Mouse (Mus musculus) thymus, adult 2 months (tissue): ENCODE results near the gene Gm20388. TPM values are rescaled to one million over a fixed set of nuclear protein-coding genes. Genes with fewer than 3 reads are reported as not detected.
A peak's percentile ranks its signal among the peaks of the same experiment; 100 is the strongest.

Experiments
- DNase-seq: peaks from one replicate; pipeline ENCODE4 v3.0.0; 2021
- H3K27ac ChIP-seq: fragments of 200-500 bp; 2 replicates; pipeline ENCODE4 v1.5.1; 2012; ENCODE audit warnings: low read length, control low read depth; ENCODE audit not compliant: control insufficient read depth, insufficient read depth
- H3K27me3 ChIP-seq: fragments of 200-500 bp; 2 replicates; pipeline ENCODE4 v1.6.1; 2012; ENCODE audit warnings: mild to moderate bottlenecking, low read length, moderate library complexity, mixed read lengths; ENCODE audit not compliant: control insufficient read depth, insufficient read depth
- H3K36me3 ChIP-seq: fragments of 200-500 bp; 2 replicates; pipeline ENCODE4 v1.6.1; 2012; ENCODE audit warnings: mild to moderate bottlenecking, low read length, moderate library complexity; ENCODE audit not compliant: control insufficient read depth, insufficient read depth
- H3K4me1 ChIP-seq: fragments of 200-500 bp; replicated peaks from 2 replicates; pipeline ENCODE4 v1.6.1; 2012; ENCODE audit warnings: low read length; ENCODE audit not compliant: control insufficient read depth, insufficient read depth
- H3K4me3 ChIP-seq: fragments of 200-500 bp; 2 replicates; pipeline ENCODE4 v1.5.1; 2012; ENCODE audit warnings: mild to moderate bottlenecking, low read length, control low read depth, moderate library complexity; ENCODE audit not compliant: control insufficient read depth, insufficient read depth
- CTCF ChIP-seq: fragments of 200-500 bp; IDR thresholded peaks from 2 replicates; pipeline ENCODE4 v1.5.1; 2012; ENCODE audit warnings: mild to moderate bottlenecking, control low read depth, low read length, moderate library complexity, borderline replicate concordance; ENCODE audit not compliant: control insufficient read depth, poor library complexity, insufficient read depth; ENCODE audit errors: extremely low read depth
- POLR2A ChIP-seq: fragments of 200-500 bp; IDR thresholded peaks from 2 replicates; pipeline ENCODE4 v1.6.1; 2012; ENCODE audit warnings: mild to moderate bottlenecking, low read length, control low read depth, moderate library complexity; ENCODE audit not compliant: control insufficient read depth, poor library complexity, insufficient read depth; ENCODE audit errors: extremely low read depth
- WGBS: fragments of 180-500 bp; shearing (Covaris S2); methylation state at CpG from one replicate; pipeline ENCODE4 v1.1.7; 2018; 5-methylcytosine and 5-hydroxymethylcytosine counted together
- polyA plus RNA-seq: library from polyadenylated mRNA; depleted of rRNA; stranded (reverse); fragments of >200 nt; gene quantifications from 2 replicates; pipeline ENCODE4 v1.2.3, GENCODE M21; 2012

Gm20388 gene
- polyA plus RNA-seq, 1 experiment = 103 TPM

DNA sequence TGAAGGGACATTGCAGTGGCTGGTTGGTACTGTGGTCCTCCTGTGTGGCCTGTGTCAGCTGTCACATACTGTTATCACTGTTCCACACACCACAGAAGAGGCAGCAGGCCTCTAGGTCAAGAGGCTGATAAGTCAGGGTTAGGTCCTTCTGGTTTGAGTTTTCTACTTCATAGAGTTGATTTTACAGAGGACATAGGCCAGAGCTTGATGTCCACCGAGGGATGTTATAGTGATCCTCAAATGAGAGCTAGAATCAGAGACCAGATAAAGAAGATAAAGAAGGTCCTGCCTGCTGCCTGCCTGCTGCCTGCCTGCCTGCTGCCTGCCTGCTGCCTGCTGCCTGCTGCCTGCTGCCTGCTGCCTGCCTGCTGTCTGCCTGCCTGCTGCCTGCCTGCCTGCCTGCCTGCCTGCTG lies 7.5 kb downstream of the Gm20388 start:
- Histone ChIP-seq H3K4me3 (no peak overlapping the region), H3K27me3 (no peaks in the 10 kb centered on the region), H3K27ac (no peak overlapping the region), H3K4me1 (peaks cover 16% of the 10 kb centered on the region), H3K36me3 (no peaks in the 10 kb centered on the region)
- TF ChIP-seq POLR2A (no peak), CTCF (no peak)
- 72% methylated on average over 1 of the region's 1 CpGs for WGBS
- DNase-seq = no peak

DNA sequence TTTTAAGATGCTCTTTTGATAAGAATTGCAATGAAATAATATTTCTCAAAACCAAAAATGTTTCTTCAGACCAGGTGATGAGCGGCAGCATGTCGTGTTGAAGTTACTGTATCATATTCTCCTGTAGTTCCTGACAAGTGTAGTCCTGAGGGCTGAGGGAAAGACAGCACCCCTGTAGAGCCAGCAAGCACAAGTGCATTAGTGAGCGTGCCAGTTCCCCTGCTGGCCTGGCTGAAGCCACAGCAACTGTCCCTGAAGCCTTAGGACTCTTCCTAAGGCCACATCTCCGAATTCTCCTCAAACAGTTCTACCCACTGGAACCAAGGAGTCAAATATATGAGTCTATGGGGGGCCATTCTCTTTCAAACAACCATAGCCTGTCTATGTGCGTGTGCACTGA lies 12.6 kb downstream of the Gm20388 start:
- no peaks in the 10 kb centered on the region for H3K36me3 ChIP-seq
- TF ChIP-seq POLR2A (no peak), CTCF (no peak)
- no peak overlapping the region for H3K4me3 ChIP-seq
- H3K27ac ChIP-seq = no peak overlapping the region
- WGBS = 94% methylated on average over 5 of the region's 5 CpGs
- no peaks in the 10 kb centered on the region for H3K4me1 ChIP-seq
- H3K27me3 ChIP-seq = no peaks in the 10 kb centered on the region
- no peak for DNase-seq

GRCm38 (mm10) chr8:119925428-119925827 lies 14.8 kb downstream of the Gm20388 start:
- TF ChIP-seq CTCF (no peak), POLR2A (no peak)
- Histone ChIP-seq H3K4me1 (no peaks in the 10 kb centered on the region; the same call in 1 of the 2 replicates), H3K36me3 (no peaks in the 10 kb centered on the region), H3K4me3 (no peak overlapping the region), H3K27me3 (no peaks in the 10 kb centered on the region), H3K27ac (no peak overlapping the region)
- 96% methylated on average over 4 of the region's 4 CpGs for WGBS
- DNase-seq = no peak

DNA sequence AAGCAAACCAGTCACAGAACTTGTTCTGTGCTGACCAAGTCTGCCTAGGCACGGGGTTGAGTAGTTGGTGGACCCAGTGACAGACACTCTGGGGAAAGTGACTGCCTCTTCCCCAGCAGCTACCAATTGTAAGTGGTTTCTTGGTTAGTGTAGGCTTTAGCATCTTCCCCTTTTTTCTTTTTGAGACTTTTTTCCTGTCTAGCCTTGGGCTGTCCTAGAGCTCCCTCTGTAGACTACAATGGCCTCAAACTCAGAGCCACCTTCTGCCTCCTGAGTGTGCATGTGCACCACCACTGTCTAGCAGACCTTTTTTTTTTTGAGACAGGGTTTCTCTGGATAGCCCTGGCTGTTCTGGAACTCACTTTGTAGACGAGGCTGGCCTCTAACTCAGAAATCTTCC lies 15.8 kb downstream of the Gm20388 start:
- H3K36me3 ChIP-seq = no peaks in the 10 kb centered on the region
- H3K27ac ChIP-seq = no peak overlapping the region
- H3K4me1 ChIP-seq = no peaks in the 10 kb centered on the region; the same call in 1 of the 2 replicates
- peak; percentile 47 for DNase-seq
- WGBS = 24% methylated on average over 2 of the region's 2 CpGs
- no peaks in the 10 kb centered on the region for H3K27me3 ChIP-seq
- H3K4me3 ChIP-seq = no peak overlapping the region
- TF ChIP-seq CTCF (no peak), POLR2A (no peak)

DNA sequence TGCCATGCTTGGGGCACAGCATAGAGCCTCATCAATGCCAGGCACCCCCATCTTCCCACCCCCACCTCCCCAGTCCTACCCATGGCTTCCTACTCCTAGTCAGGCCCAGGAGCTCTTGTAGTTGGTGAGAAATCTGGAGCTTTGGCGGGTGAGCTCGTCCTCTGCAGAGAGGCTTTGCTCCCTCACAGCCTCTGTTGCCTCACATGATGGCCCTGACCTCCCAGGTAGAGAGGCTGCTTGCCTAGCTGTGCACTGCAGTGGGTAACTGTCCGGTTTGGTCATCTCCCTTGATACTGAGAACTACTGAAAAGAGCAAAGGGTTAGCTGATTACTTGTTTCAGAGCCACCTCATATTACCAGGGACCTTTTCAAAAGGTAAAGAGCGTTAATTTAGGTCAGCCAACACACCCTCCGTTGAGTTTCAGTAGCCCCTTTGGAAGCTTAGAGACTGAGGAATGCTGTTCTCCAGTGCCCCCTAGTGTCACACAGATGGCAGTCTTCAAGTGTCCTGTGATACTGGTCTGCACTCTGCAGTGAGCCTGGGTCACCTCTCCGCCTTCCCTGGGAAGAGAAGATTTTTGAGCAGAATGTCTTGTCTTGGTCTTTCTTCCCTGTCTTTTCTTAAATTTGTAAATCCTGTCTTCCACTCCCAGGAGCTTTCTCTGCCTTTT lies 16.9 kb downstream of the Gm20388 start:
- no peak overlapping the region for H3K4me3 ChIP-seq
- no peaks in the 10 kb centered on the region for H3K36me3 ChIP-seq
- H3K27me3 ChIP-seq = no peaks in the 10 kb centered on the region
- no peak for TF ChIP-seq POLR2A
- TF ChIP-seq CTCF = no peak
- no peaks in the 10 kb centered on the region; the same call in 1 of the 2 replicates for H3K4me1 ChIP-seq
- H3K27ac ChIP-seq = no peak overlapping the region
- WGBS = 76% methylated on average over 6 of the region's 6 CpGs
- DNase-seq = peak; percentile 47

DNA sequence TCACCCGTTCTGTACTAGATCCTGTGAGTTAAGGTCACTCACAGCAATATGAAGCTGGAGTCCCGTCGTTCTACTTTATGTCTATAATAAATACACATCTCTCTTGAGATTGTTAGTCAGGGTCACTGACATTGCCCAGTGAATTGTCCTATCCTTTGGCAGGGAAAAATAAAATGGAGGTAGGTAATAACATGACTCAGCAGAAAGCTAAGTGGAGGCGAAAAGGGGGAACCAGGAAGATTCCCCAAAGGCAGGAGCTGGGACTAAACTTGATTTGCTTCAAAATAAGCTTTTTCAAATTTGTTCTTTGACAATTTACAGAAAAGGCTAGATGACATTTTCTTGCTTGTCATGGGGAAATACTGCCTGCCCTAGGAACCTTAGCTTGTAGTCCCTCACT lies 20.7 kb downstream of the Gm20388 start:
- Histone ChIP-seq H3K27me3 (no peaks in the 10 kb centered on the region), H3K36me3 (peaks cover 5% of the 10 kb centered on the region; the same call in 1 of the 2 replicates), H3K27ac (no peak overlapping the region), H3K4me1 (no peaks in the 10 kb centered on the region; the same call in 1 of the 2 replicates), H3K4me3 (no peak overlapping the region)
- TF ChIP-seq POLR2A (no peak), CTCF (no peak)
- DNase-seq = no peak
- 94% methylated on average over 4 of the region's 4 CpGs for WGBS
